Mouse (Mus musculus) olfactory bulb, adult 2 months (tissue): ENCODE measurements around the gene Ppp1r9a.

Source experiments
- CTCF ChIP-seq: fragments of 200-500 bp; IDR thresholded peaks from 2 replicates; pipeline ENCODE4 v1.5.1; 2012; ENCODE audit warnings: low read depth, mild to moderate bottlenecking, low read length, moderate library complexity; ENCODE audit not compliant: insufficient read depth
- POLR2A ChIP-seq: fragments of 200-500 bp; IDR thresholded peaks from 2 replicates; pipeline ENCODE4 v1.6.1; 2012; ENCODE audit warnings: mild to moderate bottlenecking, low read depth, low read length, moderate library complexity; ENCODE audit not compliant: insufficient read depth

- TF ChIP-seq POLR2A (no peak), CTCF (no peak)
These were observed 68.5 kb downstream of the Ppp1r9a start for GRCm38 (mm10) chr6:4971229-4971628.
